Mouse (Mus musculus): ENCODE measurements around the gene Dgkd. TPM values are rescaled to one million over a fixed set of nuclear protein-coding genes. Genes with fewer than 3 reads are reported as not detected.

The Dgkd gene
- polyA plus RNA-seq, 2 experiments: 26.7 to 35.5 TPM

DNA sequence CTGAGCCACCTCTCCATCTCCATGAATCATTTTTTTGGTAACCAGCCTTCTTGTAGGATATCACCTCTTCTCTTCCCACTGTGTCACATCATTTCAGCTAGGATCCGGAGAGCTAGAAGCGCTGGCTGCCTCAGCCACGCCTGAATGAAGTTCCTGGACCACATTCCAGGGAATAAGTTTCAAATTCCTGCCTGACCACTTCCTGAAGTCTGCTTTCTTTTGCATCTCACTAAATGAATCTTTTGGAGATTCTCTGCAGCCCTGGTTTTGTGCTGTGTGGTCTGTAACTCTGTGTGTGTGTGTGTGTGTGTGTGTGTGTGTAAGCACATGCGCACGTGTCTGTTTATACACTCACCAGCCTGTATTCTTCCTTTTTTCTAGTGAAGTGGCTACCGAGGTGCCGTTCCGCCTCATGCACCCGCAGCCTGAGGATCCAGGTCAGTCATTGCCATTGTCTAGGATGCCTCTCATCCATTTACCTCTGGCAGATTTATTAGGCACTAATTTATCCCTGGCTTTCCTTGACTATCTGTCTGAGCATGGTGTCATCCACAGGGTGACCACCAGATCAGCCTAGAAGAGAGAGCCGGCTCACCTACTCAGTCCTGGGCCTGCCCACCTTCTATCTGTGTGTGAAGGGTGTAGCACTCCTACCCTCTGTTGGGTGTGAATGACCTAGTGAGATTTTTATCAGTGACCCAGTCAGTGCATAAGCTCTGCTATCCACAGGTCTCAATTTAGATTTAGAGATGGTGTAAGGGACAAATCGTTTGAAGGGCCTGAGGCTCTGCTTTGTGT lies 12.5 kb upstream of the Dgkd start:
- DNase-seq (ENCODE audit: low spot score): no peak
- no peak for TF ChIP-seq POLR2A (IDR thresholded peaks at IDR 0.05; ENCODE audit: borderline replicate concordance, extremely low read depth, insufficient read depth, insufficient read length)
- no peak overlapping the region for H3K4me2 ChIP-seq (replicated peaks; ENCODE audit: low read depth, low read length, severe bottlenecking)
- H3K9me3 ChIP-seq (ENCODE audit: control insufficient read depth, low read length): no peaks in the 10 kb centered on the region
- no peak for ATAC-seq (ENCODE audit: low FRiP score, low read depth)
- 68% methylated on average over 11 of the region's 11 CpGs for WGBS
- no peaks in the 10 kb centered on the region for H3K27me3 ChIP-seq (ENCODE audit: control insufficient read depth, insufficient read depth, low read length)
- no peak overlapping the region for H3K4me3 ChIP-seq (replicated peaks; ENCODE audit: low read length)
- H3K4me1 ChIP-seq (ENCODE audit: control insufficient read depth, insufficient read depth, low read length): no peaks in the 10 kb centered on the region
- no peaks in the 10 kb centered on the region for H3K36me3 ChIP-seq (ENCODE audit: control insufficient read depth, insufficient read depth, low read length)
- H3K27ac ChIP-seq (replicated peaks; ENCODE audit: low read depth, low read length): no peak overlapping the region
- no peak overlapping the region for H3K9ac ChIP-seq (ENCODE audit: low read depth, low read length, severe bottlenecking)

DNA sequence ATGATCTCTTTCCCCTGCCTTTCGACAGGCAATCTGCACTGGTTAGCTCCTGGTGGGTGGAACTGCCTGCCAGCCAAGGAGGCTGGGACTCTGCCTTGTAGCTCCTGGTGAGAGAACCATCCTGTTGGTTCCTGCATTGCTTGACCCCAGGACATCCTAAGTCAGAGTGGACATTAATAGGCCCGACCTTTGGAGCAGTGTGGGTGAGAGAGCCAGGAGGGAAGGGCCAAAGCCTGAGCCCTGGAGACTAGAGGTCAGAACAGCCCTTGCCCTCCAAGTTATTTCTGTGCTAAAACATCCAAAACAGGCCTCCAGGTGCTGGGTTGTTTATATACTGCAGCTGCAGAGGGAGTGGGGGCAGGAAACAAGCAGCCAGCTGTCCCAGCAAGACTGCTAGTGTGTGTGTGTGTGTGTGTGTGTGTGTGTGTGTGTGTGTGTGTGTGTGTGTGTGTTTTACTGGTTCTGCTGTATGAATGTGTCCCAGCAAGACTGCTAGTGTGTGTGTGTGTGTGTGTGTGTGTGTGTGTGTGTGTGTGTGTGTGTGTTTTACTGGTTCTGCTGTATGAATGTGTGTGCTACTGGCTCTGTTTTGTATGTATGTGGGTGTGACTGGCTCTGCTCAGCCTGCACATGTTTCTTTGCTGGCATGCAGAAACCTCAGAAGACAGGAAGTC lies 6.1 kb upstream of the Dgkd start:
- peak overlapping the region; percentile 48 for H3K27ac ChIP-seq (replicated peaks; ENCODE audit: low read depth, low read length)
- no peak overlapping the region for H3K4me2 ChIP-seq (replicated peaks; ENCODE audit: low read depth, low read length, severe bottlenecking)
- peak; percentile 56 for DNase-seq (ENCODE audit: low spot score)
- H3K9ac ChIP-seq (ENCODE audit: low read depth, low read length, severe bottlenecking): no peak overlapping the region
- H3K9me3 ChIP-seq (ENCODE audit: control insufficient read depth, low read length): no peaks in the 10 kb centered on the region
- no peak overlapping the region for H3K4me3 ChIP-seq (replicated peaks; ENCODE audit: low read length)
- H3K4me1 ChIP-seq (ENCODE audit: control insufficient read depth, insufficient read depth, low read length): peaks cover 17% of the 10 kb centered on the region
- 4% methylated on average over 2 of the region's 2 CpGs for WGBS
- ATAC-seq (ENCODE audit: low FRiP score, low read depth): peak; percentile 78
- TF ChIP-seq POLR2A (IDR thresholded peaks at IDR 0.05; ENCODE audit: borderline replicate concordance, extremely low read depth, insufficient read depth, insufficient read length): no peak
- no peaks in the 10 kb centered on the region for H3K27me3 ChIP-seq (ENCODE audit: control insufficient read depth, insufficient read depth, low read length)
- no peaks in the 10 kb centered on the region for H3K36me3 ChIP-seq (ENCODE audit: control insufficient read depth, insufficient read depth, low read length)

DNA sequence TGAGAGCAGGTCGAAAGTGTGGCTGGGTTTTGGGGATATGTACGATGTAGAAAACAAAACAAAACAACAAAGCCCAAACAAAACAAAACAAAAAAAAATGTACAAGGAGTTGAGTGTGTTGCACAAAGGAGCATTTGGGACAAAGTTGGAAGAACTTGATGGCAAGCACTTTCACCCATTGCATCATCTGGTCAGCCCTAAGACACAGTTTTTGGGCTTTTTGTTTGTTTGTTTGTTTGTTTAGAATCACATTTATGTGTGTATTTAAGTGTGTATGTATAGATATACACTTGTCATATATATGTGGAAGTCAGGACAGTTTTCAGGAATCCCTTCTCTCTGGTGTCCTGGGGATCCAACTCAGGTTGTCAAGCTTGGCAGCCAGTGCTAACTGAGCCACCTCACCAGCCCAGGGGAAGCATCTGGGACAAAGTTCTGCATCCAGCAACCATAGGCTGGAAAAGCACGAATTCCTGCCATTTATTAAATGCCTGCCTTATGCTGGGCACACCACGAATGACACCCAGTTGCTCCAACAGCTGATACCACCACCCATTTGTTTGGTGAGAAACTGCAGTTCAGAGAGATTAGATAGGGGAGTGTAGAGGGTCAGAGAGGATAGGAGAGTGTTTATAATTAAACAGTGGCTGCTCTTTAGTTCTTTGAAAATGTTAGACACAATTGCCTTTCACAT lies 5.5 kb upstream of the Dgkd start:
- no peaks in the 10 kb centered on the region for H3K27me3 ChIP-seq (ENCODE audit: control insufficient read depth, insufficient read depth, low read length)
- H3K9me3 ChIP-seq (ENCODE audit: control insufficient read depth, low read length): no peaks in the 10 kb centered on the region
- peaks cover 21% of the 10 kb centered on the region for H3K4me1 ChIP-seq (ENCODE audit: control insufficient read depth, insufficient read depth, low read length)
- no peak for TF ChIP-seq POLR2A (IDR thresholded peaks at IDR 0.05; ENCODE audit: borderline replicate concordance, extremely low read depth, insufficient read depth, insufficient read length)
- no peak overlapping the region for H3K9ac ChIP-seq (ENCODE audit: low read depth, low read length, severe bottlenecking)
- ATAC-seq (ENCODE audit: low FRiP score, low read depth): no peak
- no peak overlapping the region for H3K4me3 ChIP-seq (replicated peaks; ENCODE audit: low read length)
- no peaks in the 10 kb centered on the region for H3K36me3 ChIP-seq (ENCODE audit: control insufficient read depth, insufficient read depth, low read length)
- H3K4me2 ChIP-seq (replicated peaks; ENCODE audit: low read depth, low read length, severe bottlenecking): no peak overlapping the region
- WGBS: 20% methylated on average over 4 of the region's 4 CpGs
- DNase-seq (ENCODE audit: low spot score): no peak
- H3K27ac ChIP-seq (replicated peaks; ENCODE audit: low read depth, low read length): peak overlapping the region; percentile 48; the same call in 1 of the 2 replicates

DNA sequence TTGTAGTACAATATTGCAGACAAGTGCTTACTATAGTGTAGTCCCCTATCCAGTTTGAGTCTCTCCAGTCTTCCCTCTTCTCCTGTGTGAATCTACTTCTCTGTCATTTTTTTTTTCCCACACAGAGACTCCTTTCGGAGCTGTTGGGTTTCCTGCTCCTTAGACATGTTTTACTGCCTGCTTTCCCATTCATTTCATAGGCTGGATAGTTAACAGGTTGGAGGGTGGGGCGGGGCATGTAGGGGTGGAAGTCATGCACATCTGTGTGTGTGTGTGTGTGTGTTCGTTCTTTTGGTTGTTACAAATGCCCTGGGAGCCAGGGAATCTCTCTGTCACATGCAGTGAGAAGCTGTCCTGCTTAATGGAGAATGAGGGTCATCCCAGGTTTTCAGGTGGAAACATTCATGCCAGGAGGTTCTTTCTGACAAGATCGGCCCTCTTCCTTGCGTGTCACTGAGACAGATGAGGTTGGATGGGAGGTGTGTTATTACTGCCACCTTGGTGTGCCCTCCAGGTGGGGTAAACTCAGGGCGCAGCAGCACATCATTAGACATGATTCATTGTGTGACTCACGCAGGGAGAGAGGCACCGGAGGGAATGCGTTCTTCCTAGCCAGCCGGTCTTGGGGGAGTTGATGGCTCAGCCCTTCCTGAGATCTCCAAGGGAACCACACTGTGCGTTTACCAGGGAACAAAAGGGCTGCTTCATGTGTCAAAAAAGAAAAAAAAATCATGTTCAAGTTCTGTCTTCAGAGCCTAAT lies 4.7 kb upstream of the Dgkd start:
- H3K27ac ChIP-seq (replicated peaks; ENCODE audit: low read depth, low read length): no peak overlapping the region
- no peaks in the 10 kb centered on the region for H3K36me3 ChIP-seq (ENCODE audit: control insufficient read depth, insufficient read depth, low read length)
- DNase-seq (ENCODE audit: low spot score): no peak
- WGBS: 38% methylated on average over 11 of the region's 11 CpGs
- H3K4me2 ChIP-seq (replicated peaks; ENCODE audit: low read depth, low read length, severe bottlenecking): no peak overlapping the region
- TF ChIP-seq POLR2A (IDR thresholded peaks at IDR 0.05; ENCODE audit: borderline replicate concordance, extremely low read depth, insufficient read depth, insufficient read length): no peak
- H3K4me1 ChIP-seq (ENCODE audit: control insufficient read depth, insufficient read depth, low read length): peaks cover 22% of the 10 kb centered on the region
- H3K9ac ChIP-seq (ENCODE audit: low read depth, low read length, severe bottlenecking): no peak overlapping the region
- no peak for ATAC-seq (ENCODE audit: low FRiP score, low read depth)
- no peaks in the 10 kb centered on the region for H3K27me3 ChIP-seq (ENCODE audit: control insufficient read depth, insufficient read depth, low read length)
- no peak overlapping the region for H3K4me3 ChIP-seq (replicated peaks; ENCODE audit: low read length)
- no peaks in the 10 kb centered on the region for H3K9me3 ChIP-seq (ENCODE audit: control insufficient read depth, low read length)

GRCm38 (mm10) chr1:87849278-87849677 lies 3.8 kb upstream of the Dgkd start:
- no peak for TF ChIP-seq POLR2A (IDR thresholded peaks at IDR 0.05; ENCODE audit: borderline replicate concordance, extremely low read depth, insufficient read depth, insufficient read length)
- H3K27me3 ChIP-seq (ENCODE audit: control insufficient read depth, insufficient read depth, low read length): no peaks in the 10 kb centered on the region
- no peak overlapping the region for H3K4me2 ChIP-seq (replicated peaks; ENCODE audit: low read depth, low read length, severe bottlenecking)
- H3K36me3 ChIP-seq (ENCODE audit: control insufficient read depth, insufficient read depth, low read length): no peaks in the 10 kb centered on the region
- no peak overlapping the region for H3K27ac ChIP-seq (replicated peaks; ENCODE audit: low read depth, low read length)
- no peak for ATAC-seq (ENCODE audit: low FRiP score, low read depth)
- H3K9me3 ChIP-seq (ENCODE audit: control insufficient read depth, low read length): no peaks in the 10 kb centered on the region
- peaks cover 25% of the 10 kb centered on the region for H3K4me1 ChIP-seq (ENCODE audit: control insufficient read depth, insufficient read depth, low read length)
- no peak for DNase-seq (ENCODE audit: low spot score)
- no peak overlapping the region for H3K4me3 ChIP-seq (replicated peaks; ENCODE audit: low read length)
- H3K9ac ChIP-seq (ENCODE audit: low read depth, low read length, severe bottlenecking): no peak overlapping the region
- 55% methylated on average over 5 of the region's 5 CpGs for WGBS
